Comparison of ENCODE assay signal across 9 mouse cellular contexts in genomic region chr1:63273339-63273951, GRCm38 (mm10). TPM values are rescaled to one million over a fixed set of nuclear protein-coding genes. Genes with fewer than 3 reads are reported as not detected.
DNase-seq lines count a peak whose midpoint lies in the region; ATAC-seq lines count a peak whose summit lies in the region.
"Had no signal": no experiment of that assay in that cellular context is flagged by ENCODE, and none has a peak within 500 bp of the region (broad histone marks: within the 10 kb centered on the region; RNA-seq: fewer than 3 reads in every experiment).

No protein-coding gene starts in this region.

- H3K9ac ChIP-seq in heart, embryonic 11.5 days (ENCODE audit: low read depth, low read length): peak overlapping the region; percentile 83
- H3K9ac ChIP-seq in forebrain, embryonic 13.5 days: peak overlapping the region; percentile 81
- no peak overlapping the region for H3K9ac ChIP-seq in liver, embryonic 15.5 days

- no peaks in the 10 kb centered on the region for H3K36me3 ChIP-seq in heart, embryonic 11.5 days (ENCODE audit: control insufficient read depth, insufficient read depth, low read length)
- H3K36me3 ChIP-seq in forebrain, embryonic 13.5 days (ENCODE audit: poor library complexity, severe bottlenecking): no peaks in the 10 kb centered on the region
- no peaks in the 10 kb centered on the region for H3K36me3 ChIP-seq in liver, embryonic 15.5 days (replicated peaks)

- DNase-seq in heart, adult 8-10 months (ENCODE audit: low spot score): no peak
- DNase-seq in adrenal gland, postnatal 25 days: peak; percentile 14
- DNase-seq in kidney, adult 18-20 months: no peak

- peak overlapping the region; percentile 78 for H3K27ac ChIP-seq in heart, embryonic 11.5 days (ENCODE audit: low read depth, low read length)
- peak overlapping the region; percentile 78 for H3K27ac ChIP-seq in forebrain, embryonic 13.5 days
- H3K27ac ChIP-seq in liver, embryonic 15.5 days (replicated peaks): no peak overlapping the region
- H3K27ac ChIP-seq: macrophage had no signal

- H3K4me2 ChIP-seq in heart, embryonic 11.5 days: peak overlapping the region; percentile 70
- peak overlapping the region; percentile 62 for H3K4me2 ChIP-seq in forebrain, embryonic 13.5 days
- H3K4me2 ChIP-seq in liver, embryonic 15.5 days: peak overlapping the region; percentile 61

- H3K4me1 ChIP-seq in heart, embryonic 11.5 days (ENCODE audit: control insufficient read depth, insufficient read depth, low read length): no peaks in the 10 kb centered on the region
- 0 out of 2 replicates have a peak, but pooled peaks cover 7% of the 10 kb centered on the region for H3K4me1 ChIP-seq in forebrain, embryonic 13.5 days
- no peaks in the 10 kb centered on the region; the same call in 1 of the 2 replicates for H3K4me1 ChIP-seq in liver, embryonic 15.5 days (replicated peaks)

- H3K4me3 ChIP-seq in heart, embryonic 11.5 days (ENCODE audit: low read depth, low read length): peak overlapping the region; percentile 64
- H3K4me3 ChIP-seq in forebrain, embryonic 13.5 days: peak overlapping the region; percentile 59
- peak overlapping the region; percentile 45 for H3K4me3 ChIP-seq in liver, embryonic 15.5 days (replicated peaks)

- ATAC-seq in heart, embryonic 11.5 days (replicated peaks; ENCODE audit: insufficient number of reproducible peaks, low FRiP score, low TSS enrichment): 0 out of 2 replicates have a peak, but pooled peaks have one; percentile 14
- ATAC-seq in forebrain, embryonic 13.5 days: peak; percentile 55
- ATAC-seq in liver, embryonic 15.5 days (ENCODE audit: insufficient read depth): no peak
- ATAC-seq in erythroid progenitor cell, adult 5-6 weeks (replicated peaks; ENCODE audit: low FRiP score, poor library complexity, severe bottlenecking): no peak
- ATAC-seq in megakaryocyte-erythroid progenitor cell, adult 5-6 weeks (replicated peaks; ENCODE audit: low FRiP score, low TSS enrichment, poor library complexity, severe bottlenecking): no peak

- under 1% methylated on average over 65 of the region's 89 CpGs for WGBS in heart, embryonic 11.5 days (ENCODE audit: insufficient replicate concordance)
- WGBS in forebrain, embryonic 13.5 days: under 1% methylated on average over 51 of the region's 89 CpGs
- 1% methylated on average over 71 of the region's 89 CpGs for WGBS in liver, embryonic 15.5 days (ENCODE audit: insufficient replicate concordance)

- H3K9me3 ChIP-seq in heart, embryonic 11.5 days (replicated peaks; ENCODE audit: control insufficient read depth, low read length): no peaks in the 10 kb centered on the region
- no peaks in the 10 kb centered on the region for H3K9me3 ChIP-seq in forebrain, embryonic 13.5 days (replicated peaks)
- H3K9me3 ChIP-seq in liver, embryonic 15.5 days (replicated peaks): no peaks in the 10 kb centered on the region

- H3K27me3 ChIP-seq in heart, embryonic 11.5 days (ENCODE audit: control insufficient read depth, insufficient read depth, low read length): peaks cover 48% of the 10 kb centered on the region
- peaks cover 76% of the 10 kb centered on the region for H3K27me3 ChIP-seq in forebrain, embryonic 13.5 days
- H3K27me3 ChIP-seq in liver, embryonic 15.5 days: peaks cover 88% of the 10 kb centered on the region

RNA-seq across cellular contexts. Expression of gene Zdbf2, which starts 0.4 kb away (rescaled TPM):
- polyA plus RNA-seq in heart, embryonic 11.5 days (2014; fragmentation: Nextera tagmentation; extraction: Ambion mirVana): 5.0 and 9.8 TPM in 2 replicates
- total RNA-seq in heart, adult 8-10 months (2022): under 1 TPM; 0.11 to 0.32 (median 0.23) TPM
- total RNA-seq in adrenal gland, postnatal 25 days (2021): 10.6 and 12.4 TPM in 2 replicates
- 41.7 and 43.7 TPM in 2 replicates for polyA plus RNA-seq in forebrain, embryonic 13.5 days (2015; fragmentation: Nextera tagmentation; extraction: Ambion mirVana)
- 0.64 and 1.0 TPM in 2 replicates for polyA plus RNA-seq in liver, embryonic 15.5 days (2015; fragmentation: Nextera tagmentation; extraction: Ambion mirVana)
- not detected in 2 replicates for total RNA-seq in erythroid progenitor cell, adult 5-6 weeks (2015; ENCODE audit: low replicate concordance)
- total RNA-seq in erythroid progenitor cell, adult 5-6 weeks (2017; ENCODE audit: low replicate concordance): not detected in 2 replicates
- not detected in 2 replicates for total RNA-seq in megakaryocyte-erythroid progenitor cell, adult 5-6 weeks (2014; fragmentation: Nextera tagmentation)
- not detected in 2 replicates for total RNA-seq in megakaryocyte-erythroid progenitor cell, adult 5-6 weeks (2017)
- polyA plus RNA-seq: macrophage had no signal

RNA-seq across cellular contexts. Expression of gene Gpr1, which starts 59.1 kb away (rescaled TPM):
- polyA plus RNA-seq in heart, embryonic 11.5 days (2014; fragmentation: Nextera tagmentation; extraction: Ambion mirVana): not detected in 2 replicates
- total RNA-seq in heart, adult 8-10 months (2022): under 1 TPM; 0.25 to 0.55 (median 0.40) TPM
- 0.48 TPM in 1 of 2 replicates, not detected in the other for total RNA-seq in adrenal gland, postnatal 25 days (2021)
- polyA plus RNA-seq in forebrain, embryonic 13.5 days (2015; fragmentation: Nextera tagmentation; extraction: Ambion mirVana): 0.14 and 0.48 TPM in 2 replicates
- 0.08 and 0.12 TPM in 2 replicates for polyA plus RNA-seq in liver, embryonic 15.5 days (2015; fragmentation: Nextera tagmentation; extraction: Ambion mirVana)
- not detected in 2 replicates for total RNA-seq in erythroid progenitor cell, adult 5-6 weeks (2015; ENCODE audit: low replicate concordance)
- not detected in 2 replicates for total RNA-seq in erythroid progenitor cell, adult 5-6 weeks (2017; ENCODE audit: low replicate concordance)
- total RNA-seq in megakaryocyte-erythroid progenitor cell, adult 5-6 weeks (2014; fragmentation: Nextera tagmentation): not detected in 2 replicates
- total RNA-seq in megakaryocyte-erythroid progenitor cell, adult 5-6 weeks (2017): not detected in 2 replicates
- polyA plus RNA-seq: macrophage had no signal

Comparison
In these comparisons a context has a peak if more than half of its experiments do, and no peak if none do; other contexts are left out.
1. ATAC-seq: peak in heart, embryonic 11.5 days (single experiment) and forebrain, embryonic 13.5 days (single experiment); none in liver, embryonic 15.5 days (single experiment), erythroid progenitor cell, adult 5-6 weeks (single experiment) and megakaryocyte-erythroid progenitor cell, adult 5-6 weeks (single experiment).
2. Peak in every context shown above with its lines, with median percentiles within 50 percentile points of each other: H3K4me2 ChIP-seq and H3K4me3 ChIP-seq.